ENCODE assay signal across 8 mouse cellular contexts in genomic region chr11:5443511-5444233, GRCm38 (mm10). TPM values are rescaled to one million over a fixed set of nuclear protein-coding genes. Genes with fewer than 3 reads are reported as not detected.
DNase-seq lines count a peak whose midpoint lies in the region; ATAC-seq and TF ChIP-seq lines count a peak whose summit lies in the region.

No protein-coding gene starts in this region.

- POLR2A ChIA-PET in Patski (lab: Charles Lee): interaction anchor here (0.6 to 0.7 kb wide), 3 partner anchors 43 to 144 kb away, joined by 3 read pairs; no protein-coding TSS in a partner anchor

- under 1% methylated on average over 38 of the region's 38 CpGs for WGBS in embryonic facial prominence, embryonic 12.5 days
- WGBS in heart, postnatal 0 days: 2% methylated on average over 38 of the region's 38 CpGs
- under 1% methylated on average over 38 of the region's 38 CpGs for WGBS in midbrain, embryonic 12.5 days
- WGBS in stomach, embryonic 14.5 days: 1% methylated on average over 38 of the region's 38 CpGs

- no peak for TF ChIP-seq EP300 in heart, postnatal 0 days (IDR thresholded peaks at IDR 0.05; ENCODE audit: low read depth)

- H3K4me3 ChIP-seq in embryonic facial prominence, embryonic 12.5 days: peak overlapping the region; percentile 91
- peak overlapping the region; percentile 89 for H3K4me3 ChIP-seq in heart, postnatal 0 days (ENCODE audit: low read depth, low read length)
- H3K4me3 ChIP-seq in midbrain, embryonic 12.5 days: peak overlapping the region; percentile 81
- peak overlapping the region; percentile 73 for H3K4me3 ChIP-seq in stomach, embryonic 14.5 days (ENCODE audit: low read depth, low read length)

- H3K36me3 ChIP-seq in embryonic facial prominence, embryonic 12.5 days: no peaks in the 10 kb centered on the region
- H3K36me3 ChIP-seq in heart, postnatal 0 days (replicated peaks; ENCODE audit: control insufficient read depth, insufficient read depth, low read length): no peaks in the 10 kb centered on the region
- H3K36me3 ChIP-seq in midbrain, embryonic 12.5 days: no peaks in the 10 kb centered on the region
- no peaks in the 10 kb centered on the region for H3K36me3 ChIP-seq in stomach, embryonic 14.5 days (ENCODE audit: control insufficient read depth, insufficient read depth, low read length)

- H3K4me2 ChIP-seq in embryonic facial prominence, embryonic 12.5 days (replicated peaks): peak overlapping the region; percentile 97
- peak overlapping the region; percentile 99 for H3K4me2 ChIP-seq in heart, postnatal 0 days (ENCODE audit: low read depth, low read length)
- peak overlapping the region; percentile 78 for H3K4me2 ChIP-seq in midbrain, embryonic 12.5 days (replicated peaks)
- peak overlapping the region; percentile 93 for H3K4me2 ChIP-seq in stomach, embryonic 14.5 days (replicated peaks; ENCODE audit: low read depth, low read length)

- in situ Hi-C loops in Patski (cut with MboI; ENCODE audit: low pct_unique_long_range_greater_than_20kb): no loop called here

- TF ChIP-seq CTCF in Patski (IDR thresholded peaks at IDR 0.05): no peak
- TF ChIP-seq CTCF in heart, postnatal 0 days (IDR thresholded peaks at IDR 0.05; ENCODE audit: low read depth): no peak

- H3K4me1 ChIP-seq in embryonic facial prominence, embryonic 12.5 days: peaks cover 22% of the 10 kb centered on the region
- H3K4me1 ChIP-seq in heart, postnatal 0 days (ENCODE audit: control insufficient read depth, insufficient read depth): peaks cover 17% of the 10 kb centered on the region
- peaks cover 28% of the 10 kb centered on the region for H3K4me1 ChIP-seq in midbrain, embryonic 12.5 days
- peaks cover 15% of the 10 kb centered on the region for H3K4me1 ChIP-seq in stomach, embryonic 14.5 days (ENCODE audit: control insufficient read depth, insufficient read depth, low read length)

- H3K27me3 ChIP-seq in Patski: no peaks in the 10 kb centered on the region
- no peaks in the 10 kb centered on the region for H3K27me3 ChIP-seq in embryonic facial prominence, embryonic 12.5 days
- H3K27me3 ChIP-seq in heart, postnatal 0 days (ENCODE audit: control insufficient read depth, insufficient read depth, low read length): no peaks in the 10 kb centered on the region
- peaks cover 6% of the 10 kb centered on the region; the same call in 1 of the 2 replicates for H3K27me3 ChIP-seq in midbrain, embryonic 12.5 days
- H3K27me3 ChIP-seq in stomach, embryonic 14.5 days (ENCODE audit: control insufficient read depth, insufficient read depth, low read length): no peaks in the 10 kb centered on the region

- CTCF ChIA-PET in Patski (lab: Charles Lee): interaction anchor here (0.5 to 1.4 kb wide), 5 partner anchors 30 to 153 kb away, joined by 3 to 4 read pairs (median 3); no protein-coding TSS in a partner anchor

- DNase-seq in heart, adult 11 months: peak; percentile 94
- no peak for DNase-seq in heart, adult 8-10 months (ENCODE audit: low spot score)
- DNase-seq in Patski (ENCODE audit: low read depth, low spot score): no peak
- peak; percentile 34 for DNase-seq in heart, postnatal 0 days (ENCODE audit: low spot score)
- DNase-seq in kidney, postnatal 36 days: peak; percentile 42 to 56

- no peaks in the 10 kb centered on the region for H3K9me3 ChIP-seq in embryonic facial prominence, embryonic 12.5 days
- H3K9me3 ChIP-seq in heart, postnatal 0 days (replicated peaks; ENCODE audit: control insufficient read depth, low read length): no peaks in the 10 kb centered on the region
- no peaks in the 10 kb centered on the region for H3K9me3 ChIP-seq in midbrain, embryonic 12.5 days
- H3K9me3 ChIP-seq in stomach, embryonic 14.5 days (ENCODE audit: control insufficient read depth, low read depth, low read length): no peaks in the 10 kb centered on the region

- peak; percentile 25 for ATAC-seq in Patski
- ATAC-seq in embryonic facial prominence, embryonic 12.5 days (ENCODE audit: insufficient number of reproducible peaks, insufficient read depth, low FRiP score, low TSS enrichment): 0 out of 2 replicates have a peak, but pooled peaks have one; percentile 62
- no peak for ATAC-seq in heart, postnatal 0 days (ENCODE audit: insufficient read depth, low read depth)
- ATAC-seq in midbrain, embryonic 12.5 days (ENCODE audit: low FRiP score, low read depth): peak; percentile 38; the same call in 1 of the 2 replicates
- no peak for ATAC-seq in stomach, embryonic 14.5 days (ENCODE audit: insufficient number of reproducible peaks, insufficient read depth, low FRiP score, low read depth)

- H3K27ac ChIP-seq in embryonic facial prominence, embryonic 12.5 days: peak overlapping the region; percentile 70; the same call in 1 of the 2 replicates
- peak overlapping the region; percentile 86 for H3K27ac ChIP-seq in heart, postnatal 0 days (ENCODE audit: low read depth)
- peak overlapping the region; percentile 74 for H3K27ac ChIP-seq in midbrain, embryonic 12.5 days (replicated peaks)
- H3K27ac ChIP-seq in stomach, embryonic 14.5 days (ENCODE audit: low read length): peak overlapping the region; percentile 83; the same call in 1 of the 2 replicates

- H3K9ac ChIP-seq in embryonic facial prominence, embryonic 12.5 days: peak overlapping the region; percentile 88
- H3K9ac ChIP-seq in heart, postnatal 0 days (replicated peaks; ENCODE audit: low read depth, low read length): peak overlapping the region; percentile 84
- peak overlapping the region; percentile 82 for H3K9ac ChIP-seq in midbrain, embryonic 12.5 days (replicated peaks)
- H3K9ac ChIP-seq in stomach, embryonic 14.5 days (replicated peaks; ENCODE audit: low read depth, low read length): peak overlapping the region; percentile 75

RNA-seq across cellular contexts. Expression of gene Znrf3, which starts 1.0 kb away (rescaled TPM):
- 1 to 10 TPM; 6.2 to 8.4 (median 7.7) TPM for total RNA-seq in heart, adult 8-10 months (2022)
- 10.7 TPM for polyA plus RNA-seq in Patski (2021)
- polyA plus RNA-seq in embryonic facial prominence, embryonic 12.5 days (2016; fragmentation: Nextera tagmentation; extraction: Ambion mirVana): 11.4 and 12.2 TPM in 2 replicates
- total RNA-seq in heart, postnatal 0 days (2014; rRNA removed; ENCODE audit: low replicate concordance): 7.0 and 14.4 TPM in 2 replicates
- polyA plus RNA-seq in heart, postnatal 0 days (2015; fragmentation: Nextera tagmentation; extraction: Ambion mirVana): 5.7 and 6.4 TPM in 2 replicates
- 8.8 and 10.1 TPM in 2 replicates for polyA plus RNA-seq in midbrain, embryonic 12.5 days (2016; fragmentation: Nextera tagmentation; extraction: Ambion mirVana)
- 17.2 and 19.7 TPM in 2 replicates for polyA plus RNA-seq in stomach, embryonic 14.5 days (2014; fragmentation: Nextera tagmentation; extraction: Ambion mirVana)

Comparison
In these comparisons a context has a peak if more than half of its experiments do, and no peak if none do; other contexts are left out.
1. DNase-seq: peak in heart, adult 11 months (single experiment), heart, postnatal 0 days (single experiment) and kidney, postnatal 36 days (2 of 2); none in heart, adult 8-10 months (single experiment) and Patski (single experiment).
2. ATAC-seq: peak in Patski (single experiment), embryonic facial prominence, embryonic 12.5 days (single experiment) and midbrain, embryonic 12.5 days (single experiment); none in heart, postnatal 0 days (single experiment) and stomach, embryonic 14.5 days (single experiment).
3. Peak in every context shown above with its lines, with median percentiles within 50 percentile points of each other: H3K27ac ChIP-seq, H3K4me2 ChIP-seq, H3K4me3 ChIP-seq and H3K9ac ChIP-seq.